Mouse (Mus musculus) heart, postnatal 10 days (tissue): Measurements from ENCODE around the gene Hs2st1. TPM values are rescaled to one million over a fixed set of nuclear protein-coding genes. Genes with fewer than 3 reads are reported as not detected.
"Not testable (repeated sequence)": the region's sequence is repeated elsewhere in the genome, so short reads cannot be mapped to it uniquely, and the experiment has no call there.

Experiments used
- DNase-seq, 2 experiments: peaks; one replicate each; pipeline ENCODE4 v3.0.0; 2021
- intact Hi-C: fragments of 180-260 bp; cut with DNase I; formaldehyde crosslinking; loops from one replicate; pipeline ENCODE4 v1.15.1; 2025
- total RNA-seq, 2 experiments: library from RNA; stranded (reverse); gene quantifications; 2 replicates each; pipeline ENCODE4 v1.2.3; 2021

Hs2st1 gene
- total RNA-seq: 10 to 100 TPM; 17.0 to 19.7 TPM

GRCm38 (mm10) chr3:144570047-144570815 lies at the start of gene Hs2st1, which contains the start of gene Selenof:
Gene Hs2st1 (minus strand): TSS chr3:144570181.
Gene Selenof (plus strand): TSS chr3:144570304.
- intact Hi-C loops: loop anchor here (2.0 to 5.0 kb wide), 3 partner anchors 47 to 147 kb away; no protein-coding TSS in a partner anchor

GRCm38 (mm10) chr3:144617633-144618180 lies 47.7 kb upstream of the Hs2st1 start:
- intact Hi-C loops: loop anchor here (1.0 to 2.0 kb wide), 4 partner anchors 47 to 164 kb away; partner anchors contain the start of genes Hs2st1, Selenof and Sh3glb1
- DNase-seq: peak; percentile 54 to 58

More at GRCm38 (mm10) chr3:144570047-144570815, at the start of gene Hs2st1, which contains the start of gene Selenof:
- peak; percentile 99 for DNase-seq

- intact Hi-C loops: loop anchor here (1.0 to 2.0 kb wide), 4 partner anchors 46 to 164 kb away; partner anchors contain the start of genes Hs2st1, Selenof and Sh3glb1
- DNase-seq: peak; percentile 89 to 92
Measured at GRCm38 (mm10) chr3:144616654-144617425, 46.9 kb upstream of the Hs2st1 start.

DNA sequence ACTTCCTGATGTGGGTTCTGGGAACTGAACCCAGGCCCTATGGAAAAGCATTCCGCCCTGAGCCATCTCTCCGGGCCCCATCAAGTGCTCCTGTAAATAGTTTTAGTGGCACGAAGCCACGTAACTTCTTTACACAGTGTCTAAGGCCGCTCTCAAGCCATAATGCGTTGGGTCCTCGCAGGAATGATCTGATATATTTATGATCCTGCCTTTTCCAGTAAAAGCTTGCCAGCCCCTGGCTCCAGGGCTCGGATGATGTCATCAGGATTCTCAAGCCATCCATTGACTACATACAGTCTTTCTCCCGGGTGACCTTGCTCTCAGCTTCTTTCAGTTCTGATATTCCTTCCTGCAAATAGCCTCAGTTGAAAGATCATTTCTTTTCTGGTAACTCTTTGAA lies 45.5 kb upstream of the Hs2st1 start:
- intact Hi-C loops: no loop called here
- peak in 1 of 2 experiments; percentile 30 for DNase-seq

- intact Hi-C loops: no loop called here
- no peak for DNase-seq
Measured at GRCm38 (mm10) chr3:144614698-144615097, 44.7 kb upstream of the Hs2st1 start.

DNA sequence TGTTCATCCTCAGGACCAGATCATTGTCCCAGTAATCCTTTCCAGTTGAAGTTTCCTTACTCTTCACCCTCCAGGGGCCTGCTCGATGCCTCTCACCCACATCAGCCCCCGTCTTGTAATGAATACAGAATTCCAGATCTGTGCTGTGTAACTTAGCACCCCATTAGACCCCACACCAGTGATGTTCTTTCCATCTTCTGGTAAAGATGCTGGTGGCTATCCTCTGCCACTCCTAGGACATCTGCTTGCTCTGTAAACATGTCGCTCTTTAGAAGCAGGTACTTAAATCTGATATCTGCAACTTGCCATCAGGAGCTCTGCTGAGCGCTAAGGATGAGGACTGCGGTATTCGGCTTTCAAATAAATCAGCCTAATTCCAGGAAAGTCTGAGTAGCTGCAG lies 44.3 kb upstream of the Hs2st1 start:
- no peak for DNase-seq
- intact Hi-C loops: no loop called here

DNA sequence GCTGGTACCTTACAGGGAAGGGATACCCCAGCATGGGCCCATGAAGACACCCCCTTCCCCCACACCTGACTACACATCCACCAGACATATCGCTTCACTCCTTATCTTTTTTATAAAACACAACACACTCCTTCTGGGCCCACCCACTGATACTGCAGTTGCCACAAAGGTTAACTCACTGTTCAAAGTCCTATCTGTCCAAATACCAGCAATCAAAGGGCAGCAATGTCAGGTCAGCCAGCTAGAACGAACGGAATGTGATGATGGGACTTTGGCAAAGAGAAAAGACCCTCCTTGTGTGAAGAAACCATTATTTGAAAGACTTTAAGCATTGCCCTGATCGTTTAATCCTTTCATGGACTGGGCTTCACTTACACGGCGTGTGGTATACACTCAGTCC lies 42.4 kb upstream of the Hs2st1 start:
- DNase-seq: no peak
- intact Hi-C loops: no loop called here

DNA sequence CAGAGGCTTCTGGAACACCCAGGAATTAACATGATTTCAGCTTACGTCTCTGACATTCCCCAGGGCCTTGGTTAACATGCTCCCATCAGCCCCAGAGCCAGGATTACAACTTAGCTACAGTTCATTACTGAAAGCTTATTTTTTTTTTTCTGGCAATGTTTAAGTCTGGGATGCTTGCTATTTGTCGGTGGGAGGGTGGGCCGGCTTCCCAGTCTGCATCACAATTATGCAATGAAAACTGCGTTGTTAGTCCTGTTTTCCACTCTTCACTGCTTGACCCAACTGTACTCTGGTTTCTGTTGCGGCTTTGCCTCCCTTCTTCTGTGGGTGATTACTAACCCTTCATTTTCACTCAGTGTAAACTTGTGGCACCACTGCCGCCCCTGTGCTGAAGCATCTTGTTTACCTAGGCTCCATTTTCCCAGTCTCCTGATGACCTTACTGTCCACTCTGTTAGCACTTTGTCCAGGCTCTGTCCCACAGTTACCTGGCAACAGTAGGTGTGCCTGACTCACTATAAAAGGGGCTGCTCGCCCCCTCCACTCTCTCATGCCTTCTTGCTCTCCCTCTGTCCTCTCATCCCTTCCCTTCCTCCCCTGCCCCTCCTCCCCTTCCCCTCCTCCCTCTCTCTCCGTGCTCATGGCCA lies 41.8 kb upstream of the Hs2st1 start:
- intact Hi-C loops: no loop called here
- DNase-seq: peak; percentile 59 to 60

DNA sequence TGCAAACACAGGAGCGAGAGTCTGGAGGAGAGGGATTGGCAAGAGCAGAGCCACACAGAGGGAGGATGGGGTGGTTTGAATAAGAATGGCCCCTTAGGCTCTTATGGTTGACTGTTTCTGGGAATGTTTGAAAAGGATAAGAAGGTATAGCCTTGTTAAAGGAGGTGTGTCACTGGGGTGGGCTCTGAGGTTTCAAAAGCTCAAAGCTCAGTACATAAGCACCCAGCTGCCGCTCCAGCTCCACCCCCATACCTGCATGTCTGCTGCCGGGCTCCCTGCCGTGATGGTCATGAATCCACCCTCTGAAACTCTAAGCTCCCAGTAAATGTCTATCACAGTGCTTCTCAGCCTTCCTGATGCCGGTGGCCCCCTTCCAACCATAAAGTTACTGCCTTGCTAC lies 40.8 kb upstream of the Hs2st1 start:
- intact Hi-C loops: no loop called here
- DNase-seq: no peak

GRCm38 (mm10) chr3:144608090-144608489 lies 38.1 kb upstream of the Hs2st1 start:
- no peak for DNase-seq
- intact Hi-C loops: no loop called here

DNA sequence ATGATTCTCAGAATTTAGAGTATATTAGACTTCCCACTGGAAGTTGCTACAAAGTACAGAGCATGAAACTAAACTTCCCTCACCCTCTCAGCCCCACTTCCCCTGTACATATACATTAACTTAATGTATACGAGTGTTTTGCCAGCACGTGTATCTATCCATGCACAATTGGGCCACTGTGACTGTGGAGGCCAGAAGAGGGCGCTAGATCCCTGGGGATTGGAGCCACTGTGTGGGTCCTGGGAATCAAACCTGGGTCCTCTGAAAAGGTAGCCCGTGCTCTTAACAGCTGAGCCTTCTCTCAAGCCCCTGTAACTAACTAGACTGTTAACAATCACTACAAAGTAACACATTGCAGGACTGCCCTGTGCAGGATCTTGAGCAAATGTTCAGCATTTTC lies 36.5 kb upstream of the Hs2st1 start:
- intact Hi-C loops: no loop called here
- no peak for DNase-seq

DNA sequence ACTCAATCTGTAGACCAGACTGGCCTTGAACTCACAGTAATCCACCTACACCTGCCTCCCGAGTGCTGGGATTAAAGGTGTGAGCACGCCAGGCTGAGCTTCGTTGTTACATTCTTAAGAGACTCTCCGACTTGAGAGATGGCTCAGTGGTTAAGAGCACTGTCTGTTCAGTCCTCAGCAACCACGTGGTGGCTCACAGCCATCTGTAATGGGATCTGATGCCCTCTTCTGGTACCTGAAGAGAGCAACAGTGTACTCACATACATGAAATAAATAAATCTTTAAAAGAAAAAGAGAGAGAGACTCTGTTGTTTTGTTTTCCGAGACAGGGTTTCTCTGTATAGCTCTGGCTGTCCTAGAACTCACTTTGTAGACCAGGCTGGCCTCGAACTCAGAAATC lies 35.8 kb upstream of the Hs2st1 start:
- intact Hi-C loops: not testable (repeated sequence)

GRCm38 (mm10) chr3:144604205-144604604 lies 34.2 kb upstream of the Hs2st1 start:
- intact Hi-C loops: no loop called here
- DNase-seq: no peak

More for the DNA sequence above, 35.8 kb upstream of the Hs2st1 start:
- DNase-seq: not testable (repeated sequence)

DNA sequence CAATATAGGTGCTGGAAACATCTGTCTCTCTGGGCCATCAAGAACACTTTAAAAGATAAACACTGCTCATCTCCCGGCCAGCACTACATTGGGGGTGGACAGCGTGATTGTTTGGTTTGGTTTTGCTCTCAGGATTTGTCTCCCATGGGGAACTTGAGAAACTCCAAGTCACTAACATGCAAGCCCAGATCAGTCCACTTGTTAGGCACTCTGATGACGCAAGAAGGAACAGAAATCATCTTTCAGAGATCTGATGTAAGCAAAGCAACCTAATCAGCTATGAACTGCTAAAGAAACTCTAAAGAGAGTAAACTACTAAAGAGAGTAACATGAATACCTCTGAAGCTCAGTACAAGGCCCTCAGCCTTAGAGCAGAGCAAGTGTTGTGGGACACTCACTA lies 33.6 kb upstream of the Hs2st1 start:
- intact Hi-C loops: no loop called here
- DNase-seq: no peak

- no peak for DNase-seq
Measured at GRCm38 (mm10) chr3:144602819-144603218, 32.8 kb upstream of the Hs2st1 start.

GRCm38 (mm10) chr3:144602413-144602812 lies 32.4 kb upstream of the Hs2st1 start:
- no peak for DNase-seq
- intact Hi-C loops: no loop called here

More at GRCm38 (mm10) chr3:144602819-144603218, 32.8 kb upstream of the Hs2st1 start:
- intact Hi-C loops: no loop called here

GRCm38 (mm10) chr3:144597790-144598467 lies 27.9 kb upstream of the Hs2st1 start:
- no peak for DNase-seq
- intact Hi-C loops: no loop called here

DNA sequence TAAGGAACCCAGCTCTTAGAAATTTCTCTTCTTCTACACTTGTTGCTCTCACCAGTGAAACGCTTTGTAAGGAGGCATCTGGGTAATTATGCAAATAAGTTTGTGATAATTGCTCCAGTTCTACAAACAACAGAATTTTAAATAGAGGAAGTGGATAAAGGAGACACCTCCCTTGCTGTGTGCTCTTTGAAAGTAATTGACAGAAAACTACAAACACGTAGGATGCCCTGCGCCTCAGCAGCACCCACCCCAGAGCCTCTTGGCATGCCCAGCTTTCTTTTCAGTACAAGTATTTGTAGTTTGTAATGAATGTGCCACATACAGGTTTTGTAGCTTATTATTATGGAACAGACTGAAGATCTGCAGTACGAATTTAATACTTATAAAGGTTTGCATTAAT lies 27.1 kb upstream of the Hs2st1 start:
- intact Hi-C loops: no loop called here
- DNase-seq: no peak

DNA sequence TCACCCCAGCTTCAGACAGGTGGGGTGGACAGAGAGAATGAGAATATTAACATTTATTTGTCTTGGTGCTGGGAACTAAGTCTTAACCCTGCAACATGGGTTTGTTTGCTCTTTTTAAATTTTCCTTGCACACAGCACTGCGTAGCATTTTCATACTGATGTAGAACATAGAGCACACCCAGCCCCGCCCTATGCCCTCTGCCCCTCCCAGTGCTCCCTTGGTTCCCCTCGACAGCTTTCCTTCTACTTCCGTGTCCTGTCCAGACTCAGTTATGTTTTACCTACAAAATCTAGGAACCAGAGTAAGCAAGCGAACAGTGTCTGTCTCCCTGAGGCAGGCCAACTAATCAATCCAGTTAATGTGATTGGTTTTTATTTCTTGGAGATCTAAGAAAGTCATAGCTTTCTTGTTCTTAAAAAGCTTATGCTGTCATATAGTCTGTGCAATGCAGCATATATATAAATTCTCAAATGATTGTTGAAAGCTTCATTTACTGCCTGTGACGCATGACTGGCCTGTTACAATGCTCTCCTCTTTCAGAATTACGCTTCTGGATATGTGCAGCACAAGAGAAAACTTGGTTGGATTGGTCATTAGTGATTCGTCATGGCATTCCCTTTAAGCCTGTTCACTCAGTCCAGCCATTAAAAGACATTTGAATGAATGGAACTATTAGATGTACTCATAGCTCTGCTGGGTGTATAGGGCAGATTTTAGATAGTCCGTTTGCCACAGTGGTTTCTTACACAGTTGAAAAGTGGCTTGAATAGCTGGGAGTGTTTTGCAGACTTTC lies 23.2 kb upstream of the Hs2st1 start:
- DNase-seq: no peak
- intact Hi-C loops: no loop called here
